ENCODE assay signal across 16 mouse cellular contexts in the genomic region with DNA sequence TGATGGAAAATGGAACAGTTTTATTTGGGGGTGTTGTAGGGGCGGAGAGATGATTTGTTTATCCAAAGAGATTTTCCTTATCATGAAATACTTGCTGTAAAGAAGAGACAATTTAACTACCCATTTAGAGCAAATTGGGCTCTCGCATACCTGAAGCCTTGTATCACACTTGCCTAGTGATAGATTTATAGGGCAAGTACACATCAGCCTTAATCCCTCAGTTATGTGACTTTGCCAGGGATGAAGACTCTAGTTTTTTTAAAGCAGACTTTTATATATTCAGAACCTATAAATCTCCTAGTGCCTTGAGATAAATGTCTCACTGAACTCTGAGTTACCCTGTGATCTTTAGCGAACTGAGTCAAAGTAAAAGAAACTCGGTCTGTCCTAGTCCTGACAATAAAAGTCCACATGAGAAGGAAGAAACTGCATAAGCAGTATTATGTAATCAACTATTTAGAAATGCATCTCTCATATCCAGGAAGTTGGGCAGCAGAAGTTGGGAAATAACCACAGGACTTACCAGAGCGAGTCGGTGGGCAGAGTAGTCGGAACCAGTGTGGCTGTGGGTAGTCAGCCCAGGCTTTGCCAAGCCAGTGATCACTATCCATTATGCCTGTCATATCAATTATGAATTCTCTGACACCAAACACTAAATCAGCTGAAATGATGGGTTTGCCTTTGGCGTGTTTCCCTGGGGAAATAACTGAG.
DNase-seq lines count a peak whose midpoint lies in the region; ATAC-seq lines count a peak whose summit lies in the region.
"Had no signal": no experiment of that assay in that cellular context is flagged by ENCODE, and none has a peak within 500 bp of the region (broad histone marks: within the 10 kb centered on the region; RNA-seq: fewer than 3 reads in every experiment).

No protein-coding gene starts in this region.

- DNase-seq in lung, postnatal 14 days: no peak
- DNase-seq in adipocyte (ENCODE audit: low spot score): peak; percentile 70
- DNase-seq in frontal cortex, postnatal 14 days (ENCODE audit: low spot score in 2 of 2): no peak
- no peak for DNase-seq in thymus, postnatal 14 days
- DNase-seq: adrenal gland, postnatal 36 days; cerebellum, adult 18-20 months had no signal

- no peaks in the 10 kb centered on the region for H3K9me3 ChIP-seq in lung, embryonic 16.5 days (ENCODE audit: control insufficient read depth, low read length)
- H3K9me3 ChIP-seq: forebrain, embryonic 15.5 days; heart, embryonic 12.5 days; hindbrain, embryonic 12.5 days; limb, embryonic 10.5 days; liver, embryonic 15.5 days; midbrain, embryonic 12.5 days had no signal

- ATAC-seq in lung, embryonic 16.5 days (ENCODE audit: low read depth): peak; percentile 49; the same call in 1 of the 2 replicates
- peak; percentile 86 to 93; a peak in 3 of 4 replicates for ATAC-seq in hematopoietic stem cell, adult 5-6 weeks (replicated peaks in 1 of 2; ENCODE audit: insufficient read depth in 1 of 2, low FRiP score in 2 of 2, low TSS enrichment in 1 of 2, low read depth in 1 of 2, poor library complexity in 2 of 2, severe bottlenecking in 2 of 2)
- ATAC-seq in neutrophil, adult 5-6 weeks (ENCODE audit: extremely low read depth, insufficient number of reproducible peaks, low FRiP score, poor library complexity, severe bottlenecking): peak; percentile 96
- no peak for ATAC-seq in erythroblast, adult 5-6 weeks (replicated peaks; ENCODE audit: low FRiP score, poor library complexity, severe bottlenecking)
- ATAC-seq: forebrain, embryonic 15.5 days had no signal

- H3K27me3 ChIP-seq in lung, embryonic 16.5 days (ENCODE audit: control insufficient read depth, insufficient read depth, low read depth, low read length): no peaks in the 10 kb centered on the region
- H3K27me3 ChIP-seq: forebrain, embryonic 15.5 days; heart, embryonic 12.5 days; hindbrain, embryonic 12.5 days; liver, embryonic 15.5 days; midbrain, embryonic 12.5 days had no signal

- H3K36me3 ChIP-seq in lung, embryonic 16.5 days (ENCODE audit: control insufficient read depth, insufficient read depth, low read length): no peaks in the 10 kb centered on the region
- H3K36me3 ChIP-seq: forebrain, embryonic 15.5 days; heart, embryonic 12.5 days; hindbrain, embryonic 12.5 days; limb, embryonic 10.5 days; liver, embryonic 15.5 days; midbrain, embryonic 12.5 days had no signal

- no peaks in the 10 kb centered on the region for H3K4me1 ChIP-seq in lung, embryonic 16.5 days (replicated peaks; ENCODE audit: control insufficient read depth, insufficient read depth, low read length)
- H3K4me1 ChIP-seq: forebrain, embryonic 15.5 days; hindbrain, embryonic 12.5 days; liver, embryonic 15.5 days; midbrain, embryonic 12.5 days had no signal

- H3K4me3 ChIP-seq in lung, embryonic 16.5 days (ENCODE audit: low read length): no peak overlapping the region
- H3K4me3 ChIP-seq: forebrain, embryonic 15.5 days; heart, embryonic 12.5 days; hindbrain, embryonic 12.5 days; limb, embryonic 10.5 days; liver, embryonic 15.5 days; midbrain, embryonic 12.5 days had no signal

- H3K27ac ChIP-seq in lung, embryonic 16.5 days (ENCODE audit: low read length): no peak overlapping the region
- H3K27ac ChIP-seq: forebrain, embryonic 15.5 days; hindbrain, embryonic 12.5 days; limb, embryonic 10.5 days; liver, embryonic 15.5 days; midbrain, embryonic 12.5 days had no signal

- H3K9ac ChIP-seq in lung, embryonic 16.5 days (ENCODE audit: low read length): no peak overlapping the region
- H3K9ac ChIP-seq: forebrain, embryonic 15.5 days; heart, embryonic 12.5 days; hindbrain, embryonic 12.5 days; liver, embryonic 15.5 days; midbrain, embryonic 12.5 days had no signal

- no peak overlapping the region for H3K4me2 ChIP-seq in lung, embryonic 16.5 days (ENCODE audit: low read depth, low read length)
- H3K4me2 ChIP-seq: forebrain, embryonic 15.5 days; heart, embryonic 12.5 days; hindbrain, embryonic 12.5 days; liver, embryonic 15.5 days; midbrain, embryonic 12.5 days had no signal

- 64% methylated on average over 8 of the region's 8 CpGs for WGBS in lung, embryonic 16.5 days
